Mouse (Mus musculus): ENCODE results near the gene Meis2.

DNA sequence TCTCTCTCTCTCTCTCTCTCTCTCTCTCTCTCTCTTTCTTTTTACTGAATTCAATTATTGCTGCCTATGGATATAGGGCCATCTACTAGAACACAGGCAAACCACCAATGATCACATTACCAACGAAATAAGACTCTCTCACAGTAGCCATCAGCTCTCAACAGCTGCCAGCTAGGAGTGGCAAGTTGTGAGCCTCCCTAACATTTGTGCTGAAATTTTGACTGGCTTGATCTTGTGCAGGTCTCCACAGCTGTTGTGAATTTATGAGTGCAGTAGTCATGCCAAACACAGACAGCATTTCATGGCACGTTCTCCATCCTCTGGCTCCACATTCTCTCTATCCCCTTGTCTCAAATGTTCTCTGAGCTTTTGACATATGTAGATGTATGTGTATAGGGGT lies 15.3 kb upstream of the Meis2 start:
- TF ChIP-seq EP300 (IDR thresholded peaks at IDR 0.05; ENCODE audit: low read depth) (no peak), CTCF (IDR thresholded peaks at IDR 0.05; ENCODE audit: low read depth) (no peak)

Data from liver, embryonic 14.5 days (tissue).